11 mouse cellular contexts compared by ENCODE assay signal in genomic region chr1:118941336-118941735, GRCm38 (mm10).
A peak's percentile ranks its signal among the peaks of the same experiment; 100 is the strongest.
DNase-seq lines count a peak whose midpoint lies in the region; ATAC-seq lines count a peak whose summit lies in the region.
"Had no signal": no experiment of that assay in that cellular context is flagged by ENCODE, and none has a peak within 500 bp of the region (broad histone marks: within the 10 kb centered on the region; RNA-seq: fewer than 3 reads in every experiment).

No protein-coding gene starts in this region.

- no peak for DNase-seq in cerebellum, postnatal 4 days (ENCODE audit: low spot score in 2 of 2)
- peak; percentile 68 for DNase-seq in adrenal gland, adult 2 months
- peak; percentile 57 to 66 for DNase-seq in cerebellum, postnatal 10 days
- DNase-seq in layer of hippocampus, adult 9-11 months, result peak; percentile 38
- no peak for DNase-seq in B cell, adult 2 months
- no peak for DNase-seq in kidney, adult 8-10 months
- DNase-seq in gastrocnemius, postnatal 25 days, result no peak
- DNase-seq: liver, embryonic 13.5 days; spleen, adult 18-20 months; thymus, postnatal 4 days had no signal

- ATAC-seq in cerebellum, adult (ENCODE audit: insufficient number of reproducible peaks, low FRiP score, low TSS enrichment), result 0 out of 2 replicates have a peak, but pooled peaks have one; percentile 28

Comparison
In these comparisons a context has a peak if more than half of its experiments do, and no peak if none do; other contexts are left out.
1. DNase-seq: peak in adrenal gland, adult 2 months (single experiment), cerebellum, postnatal 10 days (2 of 2) and layer of hippocampus, adult 9-11 months (single experiment); none in cerebellum, postnatal 4 days (0 of 2), B cell, adult 2 months (0 of 2), kidney, adult 8-10 months (0 of 2) and gastrocnemius, postnatal 25 days (single experiment).